Mouse (Mus musculus): ENCODE data around the gene Tfdp2. TPM values are rescaled to one million over a fixed set of nuclear protein-coding genes. Genes with fewer than 3 reads are reported as not detected.
A peak's percentile ranks its signal among the peaks of the same experiment; 100 is the strongest.
"Not testable (repeated sequence)": the region's sequence is repeated elsewhere in the genome, so short reads cannot be mapped to it uniquely, and the experiment has no call there.

Gene Tfdp2
- 10 to 100 TPM; 27.3 to 32.4 TPM for total RNA-seq (2021)

- peak; percentile 86 to 91 for DNase-seq (ENCODE audit: low spot score in 2 of 2)
- intact Hi-C loops (cut with DNase I): no loop called here
Measured at GRCm38 (mm10) chr9:96195885-96196622, at the start of gene Tfdp2. Tfdp2 (plus strand) TSS chr9:96196275.

- DNase-seq (ENCODE audit: low spot score in 2 of 2): no peak
- intact Hi-C loops (cut with DNase I): no loop called here
Measured at GRCm38 (mm10) chr9:96152801-96153200, 43.3 kb upstream of the Tfdp2 start.

- DNase-seq (ENCODE audit: low spot score in 2 of 2): no peak
- intact Hi-C loops (cut with DNase I): no loop called here
Measured at GRCm38 (mm10) chr9:96158431-96158830, 37.6 kb upstream of the Tfdp2 start.

GRCm38 (mm10) chr9:96159047-96159446 is 37.0 kb upstream of the Tfdp2 start:
- intact Hi-C loops (cut with DNase I): no loop called here

GRCm38 (mm10) chr9:96160767-96161166 is 35.3 kb upstream of the Tfdp2 start:
- intact Hi-C loops (cut with DNase I): no loop called here
- DNase-seq (ENCODE audit: low spot score in 2 of 2): no peak

More at GRCm38 (mm10) chr9:96159047-96159446, 37.0 kb upstream of the Tfdp2 start:
- no peak for DNase-seq (ENCODE audit: low spot score in 2 of 2)

GRCm38 (mm10) chr9:96162421-96162820 is 33.7 kb upstream of the Tfdp2 start:
- DNase-seq (ENCODE audit: low spot score in 2 of 2): no peak
- intact Hi-C loops (cut with DNase I): no loop called here

- DNase-seq (ENCODE audit: low spot score in 2 of 2): no peak
- intact Hi-C loops (cut with DNase I): no loop called here
Measured at GRCm38 (mm10) chr9:96163443-96163842, 32.6 kb upstream of the Tfdp2 start.

- DNase-seq (ENCODE audit: low spot score in 2 of 2); intact Hi-C loops (cut with DNase I): not testable (repeated sequence)
Measured at GRCm38 (mm10) chr9:96163983-96164382, 32.1 kb upstream of the Tfdp2 start.

GRCm38 (mm10) chr9:96167168-96167585 is 28.9 kb upstream of the Tfdp2 start:
- intact Hi-C loops (cut with DNase I): no loop called here
- peak; percentile 10 to 13 for DNase-seq (ENCODE audit: low spot score in 2 of 2)

- intact Hi-C loops (cut with DNase I): no loop called here
Measured at GRCm38 (mm10) chr9:96170600-96170999, 25.5 kb upstream of the Tfdp2 start.

GRCm38 (mm10) chr9:96184909-96185308 is 11.2 kb upstream of the Tfdp2 start:
- intact Hi-C loops (cut with DNase I): no loop called here
- no peak for DNase-seq (ENCODE audit: low spot score in 2 of 2)

More at GRCm38 (mm10) chr9:96170600-96170999, 25.5 kb upstream of the Tfdp2 start:
- DNase-seq (ENCODE audit: low spot score in 2 of 2): no peak

GRCm38 (mm10) chr9:96186701-96187100 is 9.4 kb upstream of the Tfdp2 start:
- DNase-seq (ENCODE audit: low spot score in 2 of 2): no peak
- intact Hi-C loops (cut with DNase I): no loop called here

GRCm38 (mm10) chr9:96196636-96197181 is 634 bp downstream of the Tfdp2 start:
- DNase-seq (ENCODE audit: low spot score in 2 of 2): peak; percentile 65 to 71
- intact Hi-C loops (cut with DNase I): no loop called here

GRCm38 (mm10) chr9:96197806-96198205 is 1.7 kb downstream of the Tfdp2 start:
- intact Hi-C loops (cut with DNase I): no loop called here
- no peak for DNase-seq (ENCODE audit: low spot score in 2 of 2)

GRCm38 (mm10) chr9:96203663-96204062 is 7.6 kb downstream of the Tfdp2 start:
- DNase-seq (ENCODE audit: low spot score in 2 of 2): no peak
- intact Hi-C loops (cut with DNase I): no loop called here

- DNase-seq (ENCODE audit: low spot score in 2 of 2): no peak
- intact Hi-C loops (cut with DNase I): no loop called here
Measured at GRCm38 (mm10) chr9:96207428-96207827, 11.4 kb downstream of the Tfdp2 start.

GRCm38 (mm10) chr9:96213036-96213645 is 17.1 kb downstream of the Tfdp2 start:
- intact Hi-C loops (cut with DNase I): no loop called here
- no peak for DNase-seq (ENCODE audit: low spot score in 2 of 2)

GRCm38 (mm10) chr9:96214171-96214570 is 18.1 kb downstream of the Tfdp2 start:
- intact Hi-C loops (cut with DNase I): no loop called here
- DNase-seq (ENCODE audit: low spot score in 2 of 2): no peak

- no peak for DNase-seq (ENCODE audit: low spot score in 2 of 2)
- intact Hi-C loops (cut with DNase I): no loop called here
Measured at GRCm38 (mm10) chr9:96217299-96217698, 21.2 kb downstream of the Tfdp2 start.

- intact Hi-C loops (cut with DNase I): no loop called here
- no peak for DNase-seq (ENCODE audit: low spot score in 2 of 2)
Measured at GRCm38 (mm10) chr9:96217799-96218198, 21.7 kb downstream of the Tfdp2 start.

- intact Hi-C loops (cut with DNase I): no loop called here
- no peak for DNase-seq (ENCODE audit: low spot score in 2 of 2)
Measured at GRCm38 (mm10) chr9:96219114-96219669, 23.1 kb downstream of the Tfdp2 start.

All from left cerebral cortex, postnatal 36 days (tissue).